Mouse (Mus musculus) layer of hippocampus, adult 6 months (tissue): ENCODE results near the gene Pde4b. TPM values are rescaled to one million over a fixed set of nuclear protein-coding genes. Genes with fewer than 3 reads are reported as not detected.

Source experiments
- long read RNA-seq, 2 experiments: library from polyadenylated mRNA; unstranded; transcript quantifications; one replicate each; pipeline ENCODE4 v2.0.0; 2019 to 2020
- polyA plus RNA-seq: library from polyadenylated mRNA; unstranded; fragments of <200 nt; fragmentation: Nextera tagmentation; gene quantifications from 2 replicates; pipeline ENCODE4 v1.2.3, GENCODE M21; 2021

Pde4b gene
- polyA plus RNA-seq = 44.6 and 47.2 TPM in 2 replicates
- long read RNA-seq, experiment 1, transcript Pde4b-202 (10 exons, 2,465 nt) = minor isoform, 10 of 45 reads
- long read RNA-seq, experiment 1, transcript Pde4b-203 (10 exons, 2,756 nt) = major isoform, 11 of 45 reads
- long read RNA-seq, experiment 1, partial matches to known transcripts = 4 of 45 reads
- long read RNA-seq, experiment 1, other reads (novel, unspliced or antisense) = 18 of 45 reads
- long read RNA-seq, experiment 2, transcript Pde4b-203 (10 exons, 2,756 nt) = major isoform, 34 of 116 reads
- long read RNA-seq, experiment 2, transcript Pde4b-205 (15 exons, 2,430 nt) = minor isoform, 17 of 116 reads
- long read RNA-seq, experiment 2, transcript Pde4b-202 (10 exons, 2,465 nt) = minor isoform, 24 of 116 reads
- long read RNA-seq, experiment 2, partial matches to known transcripts = 15 of 116 reads
- long read RNA-seq, experiment 2, other reads (novel, unspliced or antisense) = 26 of 116 reads

GRCm38 (mm10) chr4:102087091-102087565 is at the start of gene Pde4b:
Gene Pde4b (plus strand): TSS chr4:102087543.

Other genes with a start within 250 kb of the Pde4b start
- not detected in 2 replicates for gene B020004J07Rik, start 243.5 kb upstream of the Pde4b start, polyA plus RNA-seq
- gene C130073F10Rik, start 193.8 kb upstream of the Pde4b start, polyA plus RNA-seq = not detected in 2 replicates
- gene Gm12800, start 178.4 kb upstream of the Pde4b start, polyA plus RNA-seq = not detected in 2 replicates
- gene Gm12794, start 147.1 kb upstream of the Pde4b start, polyA plus RNA-seq = not detected in 2 replicates
- gene Gm12790, start 106.5 kb upstream of the Pde4b start, polyA plus RNA-seq = not detected in 2 replicates
- not detected in 2 replicates for gene Gm12789, start 100.9 kb upstream of the Pde4b start, polyA plus RNA-seq